Mouse (Mus musculus) left cerebral cortex, adult 8-10 months (tissue): Measurements from ENCODE around the gene Slc16a6. TPM values are rescaled to one million over a fixed set of nuclear protein-coding genes. Genes with fewer than 3 reads are reported as not detected.
"Not testable (repeated sequence)": the region's sequence is repeated elsewhere in the genome, so short reads cannot be mapped to it uniquely, and the experiment has no call there.

ENCODE experiments used
- DNase-seq, 2 experiments: peaks; one replicate each; pipeline ENCODE4 v3.0.0; 2022; ENCODE audit warnings: low spot score in 2 of 2
- total RNA-seq, 4 experiments: library from RNA; stranded (reverse); gene quantifications; 2 replicates each; pipeline ENCODE4 v1.2.4; 2022

Slc16a6 gene
- 10 to 100 TPM; 12.5 to 15.6 (median 14.0) TPM for total RNA-seq

- peak; percentile 65 to 84 for DNase-seq
Measured at GRCm38 (mm10) chr11:109473171-109474085, at the start of gene Slc16a6, which contains the start of gene Arsg. TSS of gene Slc16a6 (minus strand) at chr11:109473598. TSS of gene Arsg (plus strand) at chr11:109473374.

- no peak for DNase-seq
Measured at GRCm38 (mm10) chr11:109520958-109521357, 47.6 kb upstream of the Slc16a6 start.

GRCm38 (mm10) chr11:109517816-109518215 lies 44.4 kb upstream of the Slc16a6 start:
- no peak for DNase-seq

- no peak for DNase-seq
Measured at GRCm38 (mm10) chr11:109517330-109517729, 43.9 kb upstream of the Slc16a6 start.

GRCm38 (mm10) chr11:109514064-109514612 lies 40.7 kb upstream of the Slc16a6 start:
- no peak for DNase-seq

GRCm38 (mm10) chr11:109512995-109513675 lies 39.7 kb upstream of the Slc16a6 start:
- DNase-seq, result no peak

- no peak for DNase-seq
Measured at GRCm38 (mm10) chr11:109507068-109507467, 33.7 kb upstream of the Slc16a6 start.

- no peak for DNase-seq
Measured at GRCm38 (mm10) chr11:109505823-109506222, 32.4 kb upstream of the Slc16a6 start.

GRCm38 (mm10) chr11:109504977-109505376 lies 31.6 kb upstream of the Slc16a6 start:
- no peak for DNase-seq

GRCm38 (mm10) chr11:109500206-109500605 lies 26.8 kb upstream of the Slc16a6 start:
- DNase-seq, result no peak

- no peak for DNase-seq
Measured at GRCm38 (mm10) chr11:109497990-109498389, 24.6 kb upstream of the Slc16a6 start.

GRCm38 (mm10) chr11:109496996-109497714 lies 23.8 kb upstream of the Slc16a6 start:
- no peak for DNase-seq

- no peak for DNase-seq
Measured at GRCm38 (mm10) chr11:109496475-109496993, 23.1 kb upstream of the Slc16a6 start.

- DNase-seq, result no peak
Measured at GRCm38 (mm10) chr11:109495771-109496474, 22.5 kb upstream of the Slc16a6 start.

GRCm38 (mm10) chr11:109494890-109495770 lies 21.7 kb upstream of the Slc16a6 start:
- DNase-seq, result no peak

- not testable (repeated sequence) for DNase-seq
Measured at GRCm38 (mm10) chr11:109492847-109493464, 19.6 kb upstream of the Slc16a6 start.

- DNase-seq, result no peak
Measured at GRCm38 (mm10) chr11:109491844-109492243, 18.4 kb upstream of the Slc16a6 start.

- no peak for DNase-seq
Measured at GRCm38 (mm10) chr11:109489763-109490162, 16.4 kb upstream of the Slc16a6 start.
